Mouse (Mus musculus): ENCODE measurements around the gene Smad5. TPM values are rescaled to one million over a fixed set of nuclear protein-coding genes. Genes with fewer than 3 reads are reported as not detected.

Gene Smad5
- polyA plus RNA-seq, 1 experiment from 2014 or later = 23.5 TPM

DNA sequence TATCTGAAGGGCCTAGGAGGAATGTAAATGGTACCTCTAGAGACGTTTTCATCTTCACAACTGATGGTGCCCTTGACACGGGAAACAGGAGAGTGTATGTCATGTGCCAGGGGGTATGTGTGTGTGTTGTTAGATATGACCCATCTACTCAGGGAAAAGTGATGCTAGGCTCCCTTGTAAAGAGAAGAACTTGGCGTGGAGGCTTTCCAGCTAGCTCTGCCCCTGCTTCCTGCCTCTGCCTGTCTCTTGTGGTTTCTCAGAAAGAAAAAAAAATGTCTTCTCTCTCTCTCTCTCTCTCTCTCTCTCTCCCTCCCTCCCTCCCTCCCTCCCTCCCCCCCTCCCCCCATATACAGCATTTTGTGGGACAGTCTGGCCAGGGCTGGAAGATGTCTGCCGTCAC lies 20.9 kb upstream of the Smad5 start:
- H3K9me3 ChIP-seq = no peaks in the 10 kb centered on the region
- H3K9ac ChIP-seq = no peak overlapping the region
- H3K27ac ChIP-seq = 0 out of 2 replicates have a peak overlapping the region, but pooled peaks have one; percentile 5
- no peak for ATAC-seq (ENCODE audit: insufficient read depth, low FRiP score, low read depth)
- H3K27me3 ChIP-seq (replicated peaks) = 0 out of 2 replicates have a peak, but pooled peaks cover 2% of the 10 kb centered on the region
- no peak overlapping the region for H3K4me2 ChIP-seq
- 61% methylated on average over 4 of the region's 4 CpGs for WGBS
- H3K4me1 ChIP-seq = peaks cover 15% of the 10 kb centered on the region
- no peak overlapping the region for H3K4me3 ChIP-seq (replicated peaks)
- H3K36me3 ChIP-seq = no peaks in the 10 kb centered on the region

DNA sequence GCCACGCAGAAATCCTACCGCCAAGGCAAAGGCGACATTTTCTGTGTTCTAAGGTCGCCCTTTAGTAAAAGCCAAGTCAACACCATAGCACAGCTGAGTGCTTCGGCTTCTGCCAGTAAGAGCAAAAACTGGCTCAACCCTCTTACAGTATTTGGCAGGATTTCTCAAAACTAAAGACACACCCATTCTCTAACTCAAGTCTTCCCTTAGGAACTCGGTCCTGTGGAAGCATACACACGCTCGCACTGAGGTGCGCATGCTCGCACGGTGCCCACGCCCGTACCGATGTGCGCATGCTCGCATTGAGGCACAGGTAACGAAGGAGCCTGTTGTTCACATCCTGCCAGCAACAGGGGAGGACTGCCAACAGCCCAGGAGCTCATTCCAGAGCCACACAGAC lies 20.5 kb upstream of the Smad5 start:
- H3K4me1 ChIP-seq = peaks cover 15% of the 10 kb centered on the region
- WGBS = 72% methylated on average over 17 of the region's 17 CpGs
- no peak overlapping the region for H3K9ac ChIP-seq
- H3K27me3 ChIP-seq (replicated peaks) = 0 out of 2 replicates have a peak, but pooled peaks cover 2% of the 10 kb centered on the region
- no peak overlapping the region for H3K4me3 ChIP-seq (replicated peaks)
- H3K27ac ChIP-seq = peak overlapping the region; percentile 5; the same call in 1 of the 2 replicates
- H3K9me3 ChIP-seq = no peaks in the 10 kb centered on the region
- 0 out of 2 replicates have a peak, but pooled peaks have one; percentile 25 for ATAC-seq (ENCODE audit: insufficient read depth, low FRiP score, low read depth)
- H3K4me2 ChIP-seq = no peak overlapping the region
- H3K36me3 ChIP-seq = no peaks in the 10 kb centered on the region

DNA sequence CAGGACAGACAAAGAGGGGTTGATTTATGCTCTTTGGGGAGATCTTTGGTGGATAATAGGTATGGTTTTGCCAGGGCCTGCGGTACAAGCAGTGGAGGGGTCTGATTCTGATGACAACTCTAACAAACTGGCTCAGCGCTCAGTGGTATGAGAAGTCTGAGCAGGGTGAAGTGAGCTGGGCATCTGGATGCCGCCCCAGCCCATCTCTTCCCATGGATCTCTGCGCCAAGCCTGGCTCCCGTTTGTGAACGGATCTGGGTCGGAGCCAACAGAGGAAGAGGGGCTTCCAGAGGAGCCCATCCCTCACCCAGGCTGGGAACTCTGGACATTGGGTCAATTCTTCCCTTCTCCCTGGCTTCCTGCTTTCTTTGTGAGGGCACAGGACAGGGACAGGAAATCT lies 19.5 kb upstream of the Smad5 start:
- no peaks in the 10 kb centered on the region for H3K9me3 ChIP-seq
- H3K27me3 ChIP-seq (replicated peaks) = 0 out of 2 replicates have a peak, but pooled peaks cover 2% of the 10 kb centered on the region
- no peak overlapping the region for H3K9ac ChIP-seq
- H3K4me1 ChIP-seq = peaks cover 9% of the 10 kb centered on the region
- H3K4me2 ChIP-seq = no peak overlapping the region
- no peak overlapping the region for H3K27ac ChIP-seq
- no peak for ATAC-seq (ENCODE audit: insufficient read depth, low FRiP score, low read depth)
- WGBS = 73% methylated on average over 7 of the region's 7 CpGs
- H3K4me3 ChIP-seq (replicated peaks) = no peak overlapping the region
- H3K36me3 ChIP-seq = no peaks in the 10 kb centered on the region

DNA sequence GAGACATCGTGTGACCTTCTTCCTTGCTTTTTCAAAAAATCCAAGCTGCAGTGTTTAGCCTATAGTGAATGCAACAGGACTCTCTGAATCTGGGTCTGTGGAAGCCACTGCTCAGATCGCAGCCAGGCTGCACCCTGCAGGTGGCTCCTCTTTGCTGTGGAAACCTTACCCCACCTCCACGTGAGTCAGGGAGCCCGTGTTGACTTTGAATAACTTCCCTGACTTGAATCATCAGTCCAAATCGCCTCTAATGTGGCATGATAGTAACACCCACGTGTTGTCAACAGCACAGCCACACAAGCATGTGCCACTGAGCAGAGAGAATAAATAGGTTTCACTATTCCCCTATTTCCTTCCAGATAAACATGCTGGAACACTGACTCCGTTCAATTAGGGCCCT lies 10.8 kb upstream of the Smad5 start:
- H3K36me3 ChIP-seq = no peaks in the 10 kb centered on the region
- no peak overlapping the region for H3K9ac ChIP-seq
- no peak overlapping the region for H3K27ac ChIP-seq
- WGBS = 46% methylated on average over 7 of the region's 7 CpGs
- no peaks in the 10 kb centered on the region for H3K27me3 ChIP-seq (replicated peaks)
- ATAC-seq (ENCODE audit: insufficient read depth, low FRiP score, low read depth) = no peak
- no peak overlapping the region for H3K4me2 ChIP-seq
- no peaks in the 10 kb centered on the region for H3K9me3 ChIP-seq
- no peak overlapping the region for H3K4me3 ChIP-seq (replicated peaks)
- peaks cover 9% of the 10 kb centered on the region; the same call in 1 of the 2 replicates for H3K4me1 ChIP-seq

DNA sequence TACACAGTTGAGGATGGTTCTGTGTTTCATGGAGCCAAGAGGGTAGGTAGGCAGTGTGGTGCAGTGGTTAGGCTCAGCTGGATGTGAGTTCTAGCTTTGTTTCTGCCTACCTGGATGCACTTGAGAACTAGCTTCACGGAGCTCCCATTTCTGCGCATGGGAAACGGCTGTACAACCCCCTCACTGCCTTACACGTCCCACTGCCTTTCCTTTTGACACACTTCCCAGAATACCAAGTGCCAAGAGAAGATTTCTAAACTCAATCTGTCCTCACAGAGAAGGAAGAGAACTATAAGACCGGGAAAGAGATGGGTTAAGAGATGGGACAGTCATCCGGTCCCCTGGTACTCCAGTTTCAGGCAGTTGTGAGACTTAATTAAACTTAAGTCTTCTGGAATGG lies 10.2 kb upstream of the Smad5 start:
- H3K4me3 ChIP-seq (replicated peaks) = no peak overlapping the region
- H3K4me1 ChIP-seq = peaks cover 14% of the 10 kb centered on the region; the same call in 1 of the 2 replicates
- no peaks in the 10 kb centered on the region for H3K27me3 ChIP-seq (replicated peaks)
- H3K27ac ChIP-seq = no peak overlapping the region
- no peak for ATAC-seq (ENCODE audit: insufficient read depth, low FRiP score, low read depth)
- no peak overlapping the region for H3K9ac ChIP-seq
- H3K9me3 ChIP-seq = no peaks in the 10 kb centered on the region
- no peaks in the 10 kb centered on the region for H3K36me3 ChIP-seq
- no peak overlapping the region for H3K4me2 ChIP-seq
- WGBS = 89% methylated on average over 6 of the region's 6 CpGs

DNA sequence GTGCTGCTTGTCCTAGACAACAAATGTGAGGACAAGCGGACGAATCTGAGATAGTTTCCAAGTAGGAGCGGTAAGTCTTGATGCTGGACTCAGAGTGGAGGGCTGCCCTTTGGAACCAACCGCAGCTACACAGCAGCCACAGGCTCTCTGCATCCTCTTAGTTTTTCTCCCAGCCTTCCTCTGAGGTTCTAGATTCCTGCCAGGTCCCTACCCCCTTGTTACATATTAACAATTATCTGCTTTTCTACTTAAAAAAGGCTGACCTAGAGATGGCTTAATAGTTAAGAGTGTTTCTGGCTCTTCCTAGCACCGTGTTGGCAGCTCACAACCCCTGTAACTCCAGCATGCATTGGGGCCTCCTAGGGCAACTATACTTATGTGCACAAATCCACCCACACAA lies 7.1 kb upstream of the Smad5 start:
- ATAC-seq (ENCODE audit: insufficient read depth, low FRiP score, low read depth) = no peak
- Histone ChIP-seq H3K9ac (no peak overlapping the region), H3K4me1 (peaks cover 17% of the 10 kb centered on the region; the same call in 1 of the 2 replicates), H3K27me3 (replicated peaks) (no peaks in the 10 kb centered on the region), H3K9me3 (no peaks in the 10 kb centered on the region), H3K36me3 (no peaks in the 10 kb centered on the region), H3K4me3 (replicated peaks) (no peak overlapping the region), H3K27ac (no peak overlapping the region), H3K4me2 (no peak overlapping the region)
- 73% methylated on average over 5 of the region's 5 CpGs for WGBS

DNA sequence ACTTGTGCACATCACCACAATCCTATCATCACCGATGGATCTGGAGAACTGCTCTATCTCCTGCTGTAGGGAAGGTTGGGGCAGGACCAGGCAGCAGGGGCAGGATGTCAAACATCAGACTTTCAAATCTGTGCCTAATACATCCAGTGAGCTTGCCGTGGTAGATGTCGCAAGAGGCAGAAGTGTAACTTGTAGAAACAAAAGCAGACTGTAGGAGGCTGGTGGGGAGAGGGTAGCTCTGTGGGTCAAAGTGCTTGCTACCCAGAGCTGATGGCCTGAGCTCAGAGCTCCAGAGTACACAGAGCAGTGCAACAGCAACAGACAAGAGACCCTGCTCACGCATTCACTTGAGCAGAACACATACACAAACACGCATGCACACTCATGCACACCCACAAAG lies 6.1 kb upstream of the Smad5 start:
- Histone ChIP-seq H3K36me3 (no peaks in the 10 kb centered on the region), H3K27ac (no peak overlapping the region)
- WGBS = 71% methylated on average over 5 of the region's 5 CpGs

DNA sequence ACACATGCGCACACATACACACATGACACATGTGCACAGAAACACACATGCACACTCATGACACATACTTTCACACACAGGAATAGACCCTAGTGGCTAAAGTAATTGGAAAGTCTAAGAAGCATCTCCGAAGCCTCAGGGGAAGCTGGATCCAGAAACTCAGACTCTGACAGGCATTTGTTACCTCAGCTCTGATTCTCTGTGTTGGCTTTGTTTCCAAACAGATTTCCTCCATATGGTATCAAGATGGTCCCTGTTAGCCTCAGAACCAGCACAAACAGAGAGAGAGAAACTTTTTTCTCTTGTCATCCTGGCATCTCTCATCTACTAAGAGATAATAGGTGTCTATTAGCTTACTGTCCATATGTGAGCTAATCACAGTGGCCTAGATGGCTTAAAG lies 5.6 kb upstream of the Smad5 start:
- Histone ChIP-seq H3K9me3 (no peaks in the 10 kb centered on the region), H3K27me3 (replicated peaks) (no peaks in the 10 kb centered on the region), H3K4me1 (peaks cover 20% of the 10 kb centered on the region; the same call in 1 of the 2 replicates), H3K4me3 (replicated peaks) (no peak overlapping the region), H3K4me2 (no peak overlapping the region), H3K9ac (no peak overlapping the region), H3K27ac (no peak overlapping the region), H3K36me3 (no peaks in the 10 kb centered on the region)
- ATAC-seq (ENCODE audit: insufficient read depth, low FRiP score, low read depth) = no peak
- WGBS = 83% methylated on average over 2 of the region's 2 CpGs

More for the DNA sequence above, 6.1 kb upstream of the Smad5 start:
- Histone ChIP-seq H3K4me3 (replicated peaks) (no peak overlapping the region), H3K4me1 (peaks cover 17% of the 10 kb centered on the region; the same call in 1 of the 2 replicates), H3K4me2 (no peak overlapping the region), H3K27me3 (replicated peaks) (no peaks in the 10 kb centered on the region), H3K9ac (no peak overlapping the region), H3K9me3 (no peaks in the 10 kb centered on the region)
- no peak for ATAC-seq (ENCODE audit: insufficient read depth, low FRiP score, low read depth)

DNA sequence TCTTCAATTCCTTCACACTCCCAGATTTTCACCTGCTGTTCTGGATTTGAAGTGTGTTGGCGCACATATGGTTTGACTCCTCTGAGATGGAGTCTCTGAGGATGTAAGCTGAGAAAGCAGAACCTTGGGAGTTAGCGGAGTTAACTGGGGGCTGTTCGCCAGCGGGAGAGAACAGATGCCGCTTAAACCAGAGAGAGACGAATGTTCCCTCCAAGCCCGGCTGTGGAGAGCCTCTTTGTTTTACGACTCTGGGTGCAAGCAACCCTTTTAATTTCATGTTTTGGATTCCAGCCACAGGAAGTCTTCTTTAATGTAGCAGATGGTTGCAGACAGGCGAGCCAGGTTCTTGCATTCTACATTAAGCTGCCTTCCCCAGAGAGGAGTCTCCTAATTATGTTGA lies 4.4 kb upstream of the Smad5 start:
- no peaks in the 10 kb centered on the region for H3K9me3 ChIP-seq
- peaks cover 23% of the 10 kb centered on the region; the same call in 1 of the 2 replicates for H3K4me1 ChIP-seq
- no peaks in the 10 kb centered on the region for H3K36me3 ChIP-seq
- peak overlapping the region; percentile 12; the same call in 1 of the 2 replicates for H3K27ac ChIP-seq
- no peak for ATAC-seq (ENCODE audit: insufficient read depth, low FRiP score, low read depth)
- no peaks in the 10 kb centered on the region for H3K27me3 ChIP-seq (replicated peaks)
- WGBS = 27% methylated on average over 9 of the region's 9 CpGs
- H3K9ac ChIP-seq = no peak overlapping the region
- no peak overlapping the region for H3K4me3 ChIP-seq (replicated peaks)
- H3K4me2 ChIP-seq = no peak overlapping the region

DNA sequence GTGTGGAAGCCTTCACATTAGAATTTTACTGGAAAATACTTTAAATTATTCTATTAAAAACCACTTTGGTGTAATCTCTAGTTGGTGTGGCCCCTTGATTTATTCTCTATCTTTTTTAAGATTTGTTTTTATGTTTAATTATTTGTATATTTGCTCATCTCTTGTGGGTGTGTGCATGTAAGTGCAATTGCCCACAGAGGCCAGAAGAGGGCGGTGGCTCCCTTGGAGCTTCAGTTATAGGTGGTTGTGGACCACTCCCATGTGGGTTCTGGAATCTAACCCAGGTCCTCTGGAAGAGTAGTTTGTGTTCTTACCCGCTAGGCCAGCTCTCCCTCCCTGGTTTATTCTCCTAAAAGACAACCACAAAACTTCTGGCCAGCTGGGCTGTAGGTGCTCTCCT lies 3.4 kb upstream of the Smad5 start:
- Histone ChIP-seq H3K4me2 (no peak overlapping the region), H3K9me3 (no peaks in the 10 kb centered on the region), H3K36me3 (no peaks in the 10 kb centered on the region), H3K27ac (no peak overlapping the region), H3K27me3 (replicated peaks) (no peaks in the 10 kb centered on the region), H3K4me1 (peaks cover 26% of the 10 kb centered on the region; the same call in 1 of the 2 replicates), H3K9ac (no peak overlapping the region), H3K4me3 (replicated peaks) (no peak overlapping the region)
- ATAC-seq (ENCODE audit: insufficient read depth, low FRiP score, low read depth) = no peak
- 92% methylated on average over 2 of the region's 2 CpGs for WGBS

DNA sequence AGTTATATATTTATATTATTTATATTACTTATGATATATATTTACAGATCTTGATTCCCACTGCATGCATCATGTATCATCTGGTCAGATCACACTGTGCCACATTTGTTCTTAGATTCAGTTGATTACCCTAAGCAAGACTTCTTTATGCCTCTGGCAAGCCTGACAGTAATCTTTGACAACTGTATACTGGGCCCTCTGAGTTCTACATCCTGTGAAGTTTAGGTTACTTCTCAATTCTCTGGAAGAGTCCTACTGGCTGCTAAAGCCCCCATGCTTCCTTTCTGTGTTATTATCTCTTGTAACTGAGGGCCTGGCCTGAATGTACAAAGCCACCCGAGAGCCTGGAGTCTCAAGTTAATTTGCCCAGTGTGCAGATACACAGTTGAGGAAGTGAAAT lies 1.8 kb upstream of the Smad5 start:
- no peak for ATAC-seq (ENCODE audit: insufficient read depth, low FRiP score, low read depth)
- no peaks in the 10 kb centered on the region for H3K9me3 ChIP-seq
- H3K27ac ChIP-seq = no peak overlapping the region
- no peaks in the 10 kb centered on the region for H3K27me3 ChIP-seq (replicated peaks)
- no peaks in the 10 kb centered on the region for H3K36me3 ChIP-seq
- WGBS = 53% methylated on average over 1 of the region's 1 CpGs
- peaks cover 40% of the 10 kb centered on the region for H3K4me1 ChIP-seq
- H3K4me3 ChIP-seq (replicated peaks) = no peak overlapping the region
- no peak overlapping the region for H3K4me2 ChIP-seq
- H3K9ac ChIP-seq = no peak overlapping the region

DNA sequence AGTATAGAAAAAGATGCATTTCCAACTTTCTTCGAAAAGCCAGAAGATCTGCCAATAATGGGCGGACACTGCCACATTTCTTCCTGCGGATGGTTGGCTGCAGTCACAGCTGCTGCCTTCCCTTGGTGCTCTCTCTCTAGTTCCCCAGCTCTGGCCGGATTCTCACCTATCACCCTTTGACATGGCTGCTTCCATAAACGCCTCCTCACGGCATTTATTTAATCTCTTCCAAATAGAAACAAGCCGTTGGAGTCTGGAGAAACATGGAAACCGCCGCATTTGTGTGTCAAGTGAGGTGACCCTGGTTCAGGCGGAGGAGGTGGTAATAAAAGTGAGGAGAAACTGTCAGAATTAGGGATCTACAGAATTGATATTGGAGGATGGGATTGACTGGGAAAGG lies 886 bp upstream of the Smad5 start:
- peak overlapping the region; percentile 99; the same call in 1 of the 2 replicates for H3K27ac ChIP-seq
- no peak overlapping the region for H3K4me2 ChIP-seq
- no peak overlapping the region for H3K4me3 ChIP-seq (replicated peaks)
- no peaks in the 10 kb centered on the region for H3K36me3 ChIP-seq
- no peak overlapping the region for H3K9ac ChIP-seq
- WGBS = 51% methylated on average over 10 of the region's 10 CpGs
- no peaks in the 10 kb centered on the region for H3K27me3 ChIP-seq (replicated peaks)
- peaks cover 34% of the 10 kb centered on the region for H3K4me1 ChIP-seq
- ATAC-seq (ENCODE audit: insufficient read depth, low FRiP score, low read depth) = no peak
- no peaks in the 10 kb centered on the region for H3K9me3 ChIP-seq

Measured in stomach, embryonic 15.5 days (tissue).